Mouse (Mus musculus) embryo, embryonic 10 days (tissue): Measurements from ENCODE around the gene Pcdh9.

ENCODE experiments used
- DNase-seq: peaks from one replicate; pipeline ENCODE4 v3.0.0-alpha.2; 2015; ENCODE audit warnings: low spot score

Gene Pcdh9

GRCm38 (mm10) chr14:93794530-93794929, 95.9 kb downstream of the Pcdh9 start:
- no peak for DNase-seq

DNA sequence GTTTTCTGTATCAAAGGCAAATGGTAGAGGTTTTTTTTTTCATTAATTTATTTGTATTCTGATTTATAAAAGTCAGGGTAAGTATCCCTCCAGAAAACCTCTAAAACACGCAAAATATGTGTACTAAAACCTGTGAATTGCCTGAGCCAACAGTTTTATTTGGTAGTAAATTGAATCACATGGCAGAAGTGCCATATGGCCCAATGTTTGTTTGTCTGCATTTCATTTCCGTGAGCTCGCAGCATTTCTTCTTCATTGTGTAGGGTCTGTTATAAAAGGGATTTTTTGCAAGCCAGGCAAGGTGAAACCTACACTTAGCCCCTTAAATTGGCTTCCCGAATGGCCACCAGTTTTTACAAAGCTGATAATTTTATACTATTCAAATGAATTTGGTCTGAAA, 104.2 kb downstream of the Pcdh9 start:
- DNase-seq = no peak

DNA sequence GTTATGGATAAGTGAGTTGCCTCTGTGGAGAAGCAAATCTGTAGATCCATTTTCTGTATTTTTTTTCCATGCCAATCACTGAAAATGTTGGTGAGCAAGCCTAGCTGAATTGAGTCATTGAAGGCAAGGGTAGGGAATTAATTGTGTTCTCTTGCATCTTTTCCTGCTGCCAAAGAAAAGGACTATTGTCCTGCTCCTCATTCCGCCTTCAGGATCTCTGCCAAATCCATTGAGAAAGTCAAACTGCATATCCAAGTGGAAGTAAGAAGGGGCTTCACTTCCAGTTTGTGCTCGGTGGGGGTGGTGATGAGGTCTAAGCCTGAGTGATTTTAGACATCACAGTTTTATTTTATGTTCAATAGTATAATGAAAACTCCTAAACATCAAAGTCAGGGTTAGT, 105.4 kb downstream of the Pcdh9 start:
- DNase-seq = no peak

DNA sequence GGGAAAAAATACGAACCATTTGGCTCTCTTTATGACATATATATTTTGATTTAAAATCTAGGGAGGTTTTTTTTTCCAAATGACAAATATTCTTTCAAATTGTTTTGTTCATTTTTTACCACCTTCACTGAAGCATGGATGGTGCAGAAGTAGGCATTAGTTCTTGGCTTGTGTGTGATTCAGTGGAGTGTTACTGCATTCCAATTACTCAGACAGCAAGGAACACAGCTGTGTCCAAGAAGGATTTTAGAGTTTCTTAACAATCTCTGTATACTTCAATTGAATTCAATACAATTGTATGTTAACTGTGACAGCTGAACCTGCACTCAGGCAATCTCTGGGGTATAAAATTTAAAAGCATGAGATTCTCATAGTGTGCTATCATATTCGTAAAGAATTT, 127.6 kb downstream of the Pcdh9 start:
- DNase-seq = no peak

DNA sequence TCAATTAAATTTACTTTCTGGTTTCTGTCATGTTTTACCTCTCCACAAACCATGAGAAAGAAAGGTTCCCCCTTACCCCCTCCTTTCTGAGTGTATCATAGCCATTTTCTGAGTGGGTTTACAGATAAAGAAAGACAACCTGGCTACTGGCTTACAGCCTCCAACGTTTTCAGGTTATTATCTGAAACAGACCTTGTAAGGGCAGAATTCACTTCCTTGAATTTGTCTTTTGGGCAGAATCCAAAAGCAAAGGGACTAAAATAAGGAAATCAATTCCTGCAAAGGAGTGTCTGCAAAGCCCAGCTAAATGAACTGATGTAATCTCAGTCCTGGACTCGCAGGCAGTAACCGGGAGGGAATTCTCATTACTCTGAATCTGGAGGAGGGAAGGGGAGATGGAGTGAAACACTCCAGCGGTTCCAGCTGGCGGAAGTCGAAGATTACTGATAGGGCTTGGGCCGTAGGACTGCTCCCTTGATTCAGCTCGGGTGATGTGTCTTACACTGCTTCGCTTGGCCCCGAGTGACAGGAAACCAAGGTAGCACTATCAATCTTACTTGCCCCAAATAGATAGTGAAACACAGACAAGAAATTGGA, 156.3 kb downstream of the Pcdh9 start:
- DNase-seq = no peak

DNA sequence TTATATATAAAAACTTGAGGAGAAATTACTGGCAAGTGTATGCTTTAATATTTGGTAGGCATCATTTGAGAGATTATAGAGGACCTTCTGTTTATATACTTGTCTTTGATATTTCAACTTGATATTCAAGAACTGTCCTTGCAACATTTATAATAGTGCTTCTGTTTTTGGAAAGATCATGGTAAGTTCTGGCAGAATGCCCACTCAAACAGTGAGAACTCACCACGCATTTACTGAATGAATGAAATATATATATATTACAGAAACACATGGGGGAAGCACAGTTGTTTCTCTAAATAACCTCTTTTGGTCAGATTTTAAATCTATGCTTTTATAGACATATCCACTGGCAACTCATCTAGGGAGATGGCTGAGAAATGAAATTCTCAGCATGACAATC, 164.7 kb downstream of the Pcdh9 start:
- DNase-seq = no peak

DNA sequence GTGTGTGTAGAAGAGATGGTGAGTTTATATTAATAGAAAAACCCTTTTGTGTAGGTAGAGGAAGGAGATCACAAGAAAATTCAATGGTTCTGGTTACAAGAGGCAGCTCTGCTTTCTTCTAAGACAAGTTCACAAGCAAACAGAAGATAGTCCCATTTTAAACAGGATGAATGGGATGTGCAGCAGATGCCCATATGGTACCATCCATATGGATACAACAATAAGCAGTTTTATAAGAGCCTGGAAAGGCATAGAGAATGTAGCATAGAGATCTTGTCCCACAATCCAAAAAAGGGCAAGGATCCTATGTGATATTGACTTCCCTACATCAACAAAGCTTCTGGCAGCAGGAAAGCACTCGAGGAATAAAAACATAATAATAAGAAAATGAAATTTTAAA, 171.3 kb downstream of the Pcdh9 start:
- no peak for DNase-seq

GRCm38 (mm10) chr14:93713250-93713935, 177.1 kb downstream of the Pcdh9 start:
- DNase-seq = peak; percentile 18

DNA sequence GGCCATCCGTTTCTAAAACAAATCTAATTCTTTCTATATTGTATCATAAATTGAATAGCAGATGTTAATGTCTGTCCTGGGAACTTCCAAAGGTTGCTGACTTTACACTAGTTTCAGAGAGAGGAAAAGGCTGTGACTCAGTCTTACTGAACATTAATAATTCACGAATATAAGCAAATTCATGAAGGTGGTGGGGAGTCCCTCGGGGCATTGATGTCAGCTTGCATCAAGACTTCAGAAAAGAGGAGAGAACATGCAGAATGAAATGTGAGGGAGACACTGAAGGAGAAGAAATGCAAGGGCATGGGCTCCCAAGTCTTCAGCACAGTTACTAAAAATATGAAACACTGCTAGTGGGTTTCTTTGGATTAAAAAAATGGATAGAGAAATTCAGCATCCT, 181.8 kb downstream of the Pcdh9 start:
- DNase-seq = no peak

DNA sequence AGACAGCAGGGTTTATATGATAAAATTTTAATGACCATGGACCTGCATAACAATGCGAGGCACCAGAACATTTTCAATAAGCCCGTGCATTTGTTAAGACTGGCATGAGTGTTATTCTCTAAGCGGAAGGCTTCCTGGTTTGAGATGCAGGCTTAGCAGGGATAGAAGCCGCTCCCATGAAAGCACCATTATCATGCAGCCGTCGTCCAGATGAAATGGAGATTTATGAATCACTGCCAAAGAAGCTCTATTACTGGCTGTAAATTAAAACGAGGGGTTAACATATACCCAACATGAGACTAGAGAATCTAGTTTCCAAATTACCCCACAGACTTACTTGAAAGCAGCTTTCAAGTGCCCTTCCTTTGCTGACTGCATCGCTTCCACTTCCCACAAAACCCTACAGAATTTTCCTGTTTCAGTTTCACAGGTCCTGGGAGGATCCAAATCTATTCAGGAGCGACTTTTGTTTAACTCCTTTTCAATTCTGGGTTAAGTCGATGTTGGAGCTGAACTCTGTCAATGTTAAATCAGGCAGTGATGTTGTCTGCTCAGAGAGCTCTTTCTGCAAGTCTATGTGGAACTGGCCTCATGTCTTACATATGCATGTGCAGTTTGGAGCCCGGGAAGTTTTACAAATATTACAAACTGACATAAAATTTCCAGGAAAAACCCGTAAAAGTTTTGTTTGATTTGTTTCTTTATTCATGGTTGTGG, 188.9 kb downstream of the Pcdh9 start:
- DNase-seq = no peak

DNA sequence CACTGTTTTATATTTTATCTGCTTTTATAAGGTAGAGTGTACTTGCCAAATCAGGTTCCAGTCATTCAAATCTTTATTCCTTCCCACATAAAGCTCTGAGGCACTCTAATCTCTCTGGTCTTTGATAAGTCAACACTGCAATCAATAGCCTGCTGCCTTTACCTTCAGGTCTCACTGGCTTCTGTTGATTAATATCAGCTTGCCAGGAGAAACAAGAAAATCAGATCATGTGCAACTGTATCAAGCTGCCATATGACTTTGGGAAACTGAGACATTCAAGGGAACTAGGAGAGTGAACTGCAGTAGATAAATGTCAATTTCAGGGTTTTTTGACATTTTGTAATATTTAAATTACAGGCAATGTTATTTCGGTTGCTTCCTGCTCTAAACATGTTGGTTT, 189.6 kb downstream of the Pcdh9 start:
- no peak for DNase-seq

DNA sequence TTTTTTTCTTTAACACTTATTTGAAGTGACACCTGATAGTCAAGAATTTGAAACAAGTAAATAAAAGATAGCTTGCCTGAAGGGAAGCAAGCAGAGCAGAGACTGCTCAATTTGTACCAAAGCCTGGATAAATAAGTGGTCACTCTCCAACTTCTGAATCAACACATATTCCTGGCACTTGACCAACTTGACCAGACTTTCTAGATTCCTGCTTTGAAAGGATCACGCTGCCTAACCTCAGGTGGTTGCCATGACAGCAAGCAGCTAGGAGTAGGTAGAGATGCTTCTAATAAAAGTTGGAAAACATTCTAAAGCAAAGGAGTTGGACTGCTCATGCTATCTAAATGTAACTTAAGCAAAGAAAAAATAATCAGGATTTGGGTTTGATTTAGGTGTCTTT, 205.8 kb downstream of the Pcdh9 start:
- DNase-seq = peak; percentile 9

DNA sequence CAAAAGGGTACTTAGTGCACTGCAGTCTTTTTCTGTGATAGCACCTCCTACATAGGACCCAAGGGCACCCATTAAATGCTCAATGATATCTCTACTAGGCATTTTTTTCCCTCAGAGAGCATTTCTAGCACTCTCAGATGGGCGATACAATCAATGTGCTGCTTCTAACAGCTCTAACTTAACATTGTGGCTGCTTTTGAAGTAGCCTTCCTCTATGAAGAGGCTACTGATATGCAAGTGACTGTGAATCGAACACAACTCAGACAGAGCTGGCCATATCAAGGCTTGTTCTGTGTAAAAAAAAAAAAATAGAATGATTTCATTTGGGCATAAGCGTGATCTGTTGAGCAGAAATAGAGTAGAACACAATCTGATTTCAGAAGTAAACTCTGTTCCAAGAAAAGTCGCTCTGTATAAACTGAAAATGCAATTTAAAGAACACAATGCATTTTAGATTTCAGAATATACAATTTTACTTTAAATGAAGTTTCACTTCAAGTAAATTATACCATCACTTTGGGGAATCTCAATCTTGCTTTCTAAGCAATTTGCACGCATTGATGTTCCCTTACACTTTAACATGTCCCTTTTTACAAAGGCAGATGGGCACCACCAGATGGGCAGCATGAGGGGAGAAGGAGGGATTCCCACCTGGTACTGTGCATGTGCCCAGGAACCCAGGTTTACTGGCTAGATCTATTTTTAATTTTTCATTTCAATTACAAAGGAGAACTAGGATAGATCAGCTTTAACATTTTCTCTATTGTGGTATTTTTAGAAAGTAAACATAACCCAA, 215.0 kb downstream of the Pcdh9 start:
- DNase-seq = no peak

DNA sequence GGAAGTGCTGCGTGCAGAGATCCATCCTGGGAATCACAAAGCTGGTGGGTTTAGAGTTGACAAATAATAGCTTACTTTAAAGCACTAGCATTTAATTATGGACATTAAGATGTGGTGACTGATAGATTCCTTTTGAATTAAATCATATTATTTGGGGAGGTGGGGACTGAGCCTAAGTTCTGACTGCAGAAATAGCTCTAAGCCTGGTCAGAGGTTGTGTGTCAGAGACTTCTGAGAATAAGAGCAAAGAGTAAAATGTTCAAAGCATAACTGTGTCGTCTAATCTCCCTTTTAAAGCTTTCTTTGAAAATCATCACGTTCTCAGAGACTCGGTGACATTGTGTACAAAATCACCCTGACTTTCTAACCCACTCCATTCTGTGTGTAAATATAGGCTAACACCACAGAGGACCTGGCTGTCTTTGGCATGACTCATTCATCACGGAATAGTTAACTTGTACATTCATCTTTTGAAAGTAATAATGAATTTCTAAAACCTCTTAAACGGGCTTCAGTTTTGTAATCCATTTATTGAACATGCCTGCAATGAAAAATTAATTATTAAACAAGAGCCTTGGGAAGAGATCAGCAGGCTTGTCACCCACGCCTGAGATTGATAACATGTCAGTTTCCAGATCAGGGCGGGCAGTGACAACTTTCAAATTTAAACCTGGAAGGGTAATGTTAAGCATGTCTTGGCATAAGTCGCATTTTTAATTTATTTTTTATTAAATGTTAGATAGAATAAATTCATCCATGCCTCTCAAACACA, 236.3 kb downstream of the Pcdh9 start:
- DNase-seq = no peak

DNA sequence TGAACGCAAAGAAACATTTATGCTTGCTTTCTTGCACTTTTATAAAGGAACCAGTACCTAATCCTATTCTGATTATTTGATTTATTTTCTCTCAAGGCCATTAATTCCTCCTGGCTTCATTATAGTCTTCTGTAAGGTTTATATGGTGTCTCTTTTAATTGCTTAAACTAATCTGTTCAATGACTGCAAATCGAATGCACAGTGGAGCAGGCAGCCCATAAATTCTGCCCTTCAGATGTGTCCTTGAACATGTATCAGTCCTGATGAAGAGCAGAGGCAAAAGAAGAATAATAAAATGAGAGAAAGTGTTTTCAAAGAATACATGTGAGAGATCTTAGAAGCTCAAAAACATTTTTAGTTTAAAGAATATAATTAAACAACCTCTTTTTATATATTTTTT, 263.2 kb downstream of the Pcdh9 start:
- no peak for DNase-seq

DNA sequence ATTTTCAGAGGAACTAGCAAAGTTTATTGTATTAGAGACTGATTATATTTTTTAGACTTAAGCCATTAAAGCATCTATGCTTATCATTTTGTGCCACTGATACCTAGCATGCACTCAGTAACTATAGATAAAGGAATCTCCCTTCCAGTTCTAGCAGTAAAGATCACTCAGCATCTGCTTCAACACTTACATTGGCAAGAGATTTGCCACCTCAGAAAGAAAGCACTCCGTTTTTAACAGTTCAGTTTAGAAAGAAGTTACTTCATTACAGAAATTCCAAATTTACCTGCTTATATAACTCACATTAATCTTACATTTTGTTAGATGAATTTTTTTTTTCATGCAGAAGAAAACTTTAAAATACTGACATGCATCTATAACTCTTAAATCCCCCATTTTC, 266.3 kb downstream of the Pcdh9 start:
- DNase-seq = no peak

- DNase-seq = peak; percentile 4
Measured at GRCm38 (mm10) chr14:93621211-93621610, 269.3 kb downstream of the Pcdh9 start.

GRCm38 (mm10) chr14:93607546-93607945, 282.9 kb downstream of the Pcdh9 start:
- DNase-seq = no peak

GRCm38 (mm10) chr14:93599997-93600396, 290.5 kb downstream of the Pcdh9 start:
- DNase-seq = no peak

GRCm38 (mm10) chr14:93585432-93586024, 305.0 kb downstream of the Pcdh9 start:
- DNase-seq = no peak

GRCm38 (mm10) chr14:93564361-93564760, 326.1 kb downstream of the Pcdh9 start:
- no peak for DNase-seq
